Mouse (Mus musculus) heart, adult 2 months (tissue): ENCODE data around the gene AI182371. TPM values are rescaled to one million over a fixed set of nuclear protein-coding genes. Genes with fewer than 3 reads are reported as not detected.

Experiments
- DNase-seq, 2 experiments: peaks; one replicate each; pipeline ENCODE4 v3.0.0; 2021
- H3K27ac ChIP-seq: fragments of 200-600 bp; 2 replicates; pipeline ENCODE4 v1.8.1; 2022
- H3K27me3 ChIP-seq: fragments of 200-500 bp; 2 replicates; pipeline ENCODE4 v1.6.1; 2012; ENCODE audit warnings: mild to moderate bottlenecking, low read length, inconsistent platforms, mixed read lengths; ENCODE audit not compliant: control insufficient read depth, insufficient read depth
- H3K36me3 ChIP-seq: fragments of 200-500 bp; 2 replicates; pipeline ENCODE4 v1.6.1; 2012; ENCODE audit warnings: low read length, inconsistent platforms; ENCODE audit not compliant: control insufficient read depth, insufficient read depth
- H3K4me1 ChIP-seq: fragments of 200-500 bp; 2 replicates; pipeline ENCODE4 v1.6.1; 2011; ENCODE audit warnings: low read length; ENCODE audit not compliant: control insufficient read depth, insufficient read depth
- H3K4me3 ChIP-seq: fragments of 200-600 bp; 2 replicates; pipeline ENCODE4 v1.8.1; 2022
- H3K79me2 ChIP-seq: fragments of 200-500 bp; replicated peaks from 2 replicates; pipeline ENCODE4 v1.6.1; 2012; ENCODE audit warnings: mild to moderate bottlenecking, inconsistent platforms, low read length, moderate library complexity, mixed read lengths; ENCODE audit not compliant: control insufficient read depth, insufficient read depth
- H3K9ac ChIP-seq: fragments of 200-500 bp; 2 replicates; pipeline ENCODE4 v1.6.1; 2012; ENCODE audit warnings: low read depth, mild to moderate bottlenecking, control low read depth, inconsistent platforms, low read length, mixed read lengths
- CTCF ChIP-seq: fragments of 200-600 bp; IDR thresholded peaks from 2 replicates; pipeline ENCODE4 v1.8.1; 2022; ENCODE audit warnings: antibody characterized with exemption, mild to moderate bottlenecking, moderate library complexity
- EP300 ChIP-seq: fragments of 200-500 bp; IDR thresholded peaks from 2 replicates; pipeline ENCODE4 v1.6.1; 2011; ENCODE audit warnings: low read depth, low read length, control low read depth; ENCODE audit not compliant: insufficient read depth
- POLR2A ChIP-seq: fragments of 200-500 bp; IDR thresholded peaks from 2 replicates; pipeline ENCODE4 v1.6.1; 2011; ENCODE audit warnings: mild to moderate bottlenecking, low read depth, low read length, control low read depth; ENCODE audit not compliant: insufficient read depth
- WGBS: fragments of 180-500 bp; shearing (Covaris S2); methylation state at CpG from one replicate; pipeline ENCODE4 v1.1.7; 2018; 5-methylcytosine and 5-hydroxymethylcytosine counted together
- intact Hi-C: fragments of 180-260 bp; cut with DNase I; formaldehyde crosslinking; loops from one replicate; pipeline ENCODE4 v1.15.1; 2025
- polyA plus RNA-seq: library from polyadenylated mRNA; depleted of rRNA; stranded (reverse); fragments of >200 nt; gene quantifications from 2 replicates; pipeline ENCODE4 v1.2.3, GENCODE M21; 2012
- total RNA-seq, 2 experiments: library from RNA; stranded (reverse); gene quantifications; 2 replicates each; pipeline ENCODE4 v1.2.3; 2021

Gene AI182371
- total and polyA plus RNA-seq, 3 experiments: 0.14 TPM; not detected in 2

DNA sequence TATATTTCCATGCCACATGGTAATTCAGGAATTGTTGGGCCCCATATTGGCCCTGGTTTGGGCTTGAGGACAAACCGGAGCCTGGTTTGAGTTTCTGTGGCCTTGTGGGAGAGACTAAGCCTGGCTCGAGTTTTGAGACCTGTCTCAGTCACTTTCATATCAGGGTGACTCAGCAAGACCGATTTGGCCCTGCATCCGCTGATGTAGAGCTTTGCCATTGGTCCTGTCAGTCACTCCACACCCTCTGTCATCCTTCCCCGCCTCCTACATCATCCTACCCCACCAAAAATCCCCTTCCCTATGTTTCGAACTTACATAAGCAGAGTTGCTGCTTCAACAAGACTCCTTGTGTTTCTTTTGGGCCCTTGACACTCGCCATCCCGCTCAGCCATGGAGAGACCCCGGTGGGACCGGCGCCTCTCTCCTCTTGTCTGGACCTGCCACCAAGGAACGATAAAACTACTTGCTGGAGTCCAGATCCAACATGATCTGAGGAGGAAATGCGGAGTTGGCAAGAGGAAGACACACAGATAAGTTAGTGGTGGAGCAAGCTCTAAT is 34.7 kb downstream of the AI182371 start:
- H3K36me3 ChIP-seq: no peaks in the 10 kb centered on the region
- WGBS: 81% methylated on average over 13 of the region's 13 CpGs
- DNase-seq: no peak
- no peaks in the 10 kb centered on the region for H3K79me2 ChIP-seq
- intact Hi-C loops: no loop called here
- H3K27ac ChIP-seq: no peak overlapping the region
- H3K4me3 ChIP-seq: no peak overlapping the region
- TF ChIP-seq EP300 (no peak), CTCF (no peak), POLR2A (no peak)
- no peaks in the 10 kb centered on the region for H3K27me3 ChIP-seq
- no peaks in the 10 kb centered on the region for H3K4me1 ChIP-seq
- H3K9ac ChIP-seq: no peak overlapping the region

DNA sequence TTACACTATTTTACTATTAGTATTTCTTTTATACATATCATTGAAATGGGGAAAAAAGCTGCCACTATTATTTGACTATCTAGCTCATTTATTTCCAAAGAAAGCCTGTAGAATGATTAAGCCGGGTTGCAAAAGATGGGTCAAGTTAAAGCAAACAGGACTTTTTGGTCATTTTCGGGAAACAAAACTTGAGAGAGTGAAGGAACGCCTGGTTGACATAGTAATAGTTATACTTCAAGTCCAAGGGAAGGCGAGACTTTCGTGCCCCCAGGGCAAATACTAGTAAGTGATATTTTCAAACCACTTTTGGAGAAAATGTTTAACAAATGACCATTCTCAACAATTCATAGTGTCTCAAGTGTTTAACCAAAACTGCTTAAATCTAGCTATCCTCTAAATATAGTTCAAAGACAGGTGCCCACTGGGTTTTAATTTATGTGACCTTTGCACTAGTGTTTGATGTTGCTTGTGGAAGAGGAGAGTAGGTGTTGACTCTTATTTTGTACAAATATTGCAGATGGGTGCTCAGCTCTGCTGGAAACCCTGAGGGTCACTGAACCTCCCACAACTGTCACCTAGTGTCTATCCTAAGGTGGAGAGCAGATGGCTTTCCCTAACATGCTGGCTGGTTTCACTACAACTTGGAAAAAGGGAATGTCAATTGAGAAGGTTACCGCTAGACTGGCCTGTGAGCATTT is 37.9 kb downstream of the AI182371 start:
- no peaks in the 10 kb centered on the region for H3K36me3 ChIP-seq
- no peak for DNase-seq
- H3K4me3 ChIP-seq: no peak overlapping the region
- 91% methylated on average over 6 of the region's 6 CpGs for WGBS
- H3K79me2 ChIP-seq: no peaks in the 10 kb centered on the region
- H3K4me1 ChIP-seq: no peaks in the 10 kb centered on the region
- no peak for TF ChIP-seq CTCF
- no peak for TF ChIP-seq EP300
- TF ChIP-seq POLR2A: no peak
- H3K9ac ChIP-seq: no peak overlapping the region
- H3K27me3 ChIP-seq: no peaks in the 10 kb centered on the region
- intact Hi-C loops: no loop called here
- H3K27ac ChIP-seq: no peak overlapping the region

DNA sequence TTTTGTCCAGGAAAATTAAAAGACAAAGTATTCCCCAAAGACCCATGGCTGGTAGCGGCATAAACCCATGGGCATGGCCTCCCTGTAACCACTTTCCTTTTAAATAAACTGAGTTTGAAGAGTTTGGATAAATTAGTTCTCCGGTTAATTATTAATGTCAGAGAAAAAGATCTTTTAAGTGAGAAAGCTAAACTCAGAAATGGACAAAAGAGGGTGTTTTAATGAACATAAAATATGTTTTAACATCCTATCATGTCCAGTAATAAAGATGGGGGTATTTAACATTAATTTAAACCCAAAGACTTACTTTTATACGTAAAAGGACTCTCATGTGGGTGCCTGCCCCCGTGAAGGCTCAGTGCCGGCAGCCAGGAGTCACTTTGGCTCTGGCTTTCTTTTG is 40.0 kb downstream of the AI182371 start, which contains the start of gene Hc:
TSS of gene Hc (minus strand) at position 101 of the 400 bp plus-strand sequence.
- H3K4me3 ChIP-seq: no peak within 1 kb of the TSS

DNA sequence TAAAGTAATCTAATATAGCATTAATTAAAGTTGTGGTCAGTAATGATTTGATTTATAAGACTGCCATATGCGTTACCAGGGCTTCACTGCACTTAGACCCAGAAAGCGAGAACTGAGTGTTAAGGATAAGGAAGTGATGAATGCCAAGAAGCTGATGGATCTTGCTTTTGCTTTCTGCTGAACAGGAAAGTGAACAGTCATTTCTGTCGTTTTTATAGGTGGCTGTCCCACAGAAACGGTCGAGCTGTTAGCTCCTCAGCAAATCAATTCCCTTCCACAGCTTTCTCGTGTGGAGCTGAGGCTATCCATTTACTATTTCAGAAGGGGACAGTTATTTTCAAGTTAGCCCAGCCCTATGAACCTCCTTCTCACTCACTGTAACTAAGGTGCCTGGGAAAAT is 40.4 kb downstream of the AI182371 start:
- intact Hi-C loops: no loop called here
- Histone ChIP-seq H3K9ac (no peak overlapping the region), H3K4me1 (no peaks in the 10 kb centered on the region), H3K36me3 (no peaks in the 10 kb centered on the region), H3K4me3 (no peak overlapping the region), H3K79me2 (no peaks in the 10 kb centered on the region), H3K27me3 (no peaks in the 10 kb centered on the region), H3K27ac (no peak overlapping the region)
- WGBS: 53% methylated on average over 6 of the region's 6 CpGs
- no peak for TF ChIP-seq CTCF
- no peak for DNase-seq

More for the DNA sequence above, 40.0 kb downstream of the AI182371 start, which contains the start of gene Hc:
- H3K9ac ChIP-seq: no peak within 1 kb of the TSS
- no peak for DNase-seq
- H3K79me2 ChIP-seq: no peaks in the 10 kb centered on the region
- H3K27me3 ChIP-seq: no peaks in the 10 kb centered on the region
- TF ChIP-seq EP300 (no peak), CTCF (no peak), POLR2A (no peak)
- no peak within 1 kb of the TSS for H3K27ac ChIP-seq
- H3K4me1 ChIP-seq: no peaks in the 10 kb centered on the region
- intact Hi-C loops: no loop called here
- H3K36me3 ChIP-seq: no peaks in the 10 kb centered on the region
- 87% methylated on average over 5 of the region's 5 CpGs for WGBS

DNA sequence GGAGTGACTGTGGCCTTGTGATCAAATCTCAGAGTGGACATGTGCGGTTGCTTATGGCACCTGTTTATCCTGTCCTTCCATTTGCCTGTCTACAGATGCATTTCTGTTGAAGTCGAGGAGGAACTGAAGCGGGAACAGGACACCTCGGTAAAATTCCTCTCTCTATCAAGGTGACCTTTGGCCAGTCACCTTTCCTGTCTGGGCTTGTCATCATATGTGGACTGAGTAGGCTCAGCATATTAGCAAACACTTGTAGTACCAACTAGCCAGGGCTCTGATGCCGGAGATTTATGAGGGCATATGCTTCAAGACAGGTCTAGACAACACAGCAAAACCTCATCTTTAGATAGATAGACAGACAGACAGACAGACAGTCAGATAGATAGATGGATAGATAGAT is 41.1 kb downstream of the AI182371 start:
- H3K79me2 ChIP-seq: no peaks in the 10 kb centered on the region
- H3K9ac ChIP-seq: no peak overlapping the region
- no peak for TF ChIP-seq EP300
- TF ChIP-seq POLR2A: no peak
- TF ChIP-seq CTCF: no peak
- intact Hi-C loops: no loop called here
- no peak overlapping the region for H3K27ac ChIP-seq
- no peaks in the 10 kb centered on the region for H3K4me1 ChIP-seq
- no peak for DNase-seq
- H3K4me3 ChIP-seq: no peak overlapping the region
- WGBS: 77% methylated on average over 5 of the region's 5 CpGs
- H3K27me3 ChIP-seq: no peaks in the 10 kb centered on the region
- H3K36me3 ChIP-seq: no peaks in the 10 kb centered on the region

DNA sequence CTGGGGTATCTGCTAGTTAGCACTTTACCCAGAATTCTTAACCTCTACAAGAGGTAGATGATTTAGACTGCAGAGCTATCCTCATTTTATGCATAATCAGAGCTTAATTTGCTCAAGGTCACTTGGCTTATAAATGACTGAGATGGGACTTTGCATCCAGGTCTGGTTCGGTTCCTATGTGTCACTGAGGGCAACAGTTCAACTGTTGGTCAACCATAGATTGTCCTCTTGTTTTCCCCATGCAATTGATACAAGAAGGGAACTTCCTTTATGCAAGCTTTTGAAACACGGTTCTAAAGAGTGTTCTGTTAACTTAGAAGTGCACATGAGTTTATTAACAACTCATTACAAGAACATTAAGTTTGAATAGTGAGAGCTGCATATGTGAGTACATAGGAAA is 43.0 kb downstream of the AI182371 start:
- Histone ChIP-seq H3K9ac (no peak overlapping the region), H3K4me1 (no peaks in the 10 kb centered on the region), H3K36me3 (no peaks in the 10 kb centered on the region), H3K27ac (no peak overlapping the region), H3K79me2 (no peaks in the 10 kb centered on the region), H3K27me3 (no peaks in the 10 kb centered on the region), H3K4me3 (no peak overlapping the region)
- TF ChIP-seq POLR2A (no peak), EP300 (no peak), CTCF (no peak)
- DNase-seq: no peak
- intact Hi-C loops: no loop called here
- WGBS: 69% methylated on average over 2 of the region's 2 CpGs
